8 mouse cellular contexts compared by ENCODE assay signal in the genomic region with DNA sequence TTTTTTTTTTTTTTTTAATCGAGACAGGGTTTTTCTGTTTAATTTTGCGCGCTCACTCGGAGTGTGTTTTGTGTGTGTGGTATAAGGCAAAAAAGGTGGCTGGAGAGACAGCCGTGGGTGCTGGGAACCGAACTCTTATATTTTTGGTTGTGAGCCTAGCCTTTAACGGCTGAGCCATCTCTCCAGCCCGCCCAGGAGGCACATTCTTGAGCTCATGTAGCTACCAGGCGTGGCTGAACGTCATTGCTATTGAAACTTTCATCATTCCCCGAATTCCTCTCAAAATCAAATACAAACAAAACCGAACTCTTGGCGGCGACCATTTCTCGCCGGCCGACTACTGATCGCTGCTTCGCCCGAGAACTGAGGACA. TPM values are rescaled to one million over a fixed set of nuclear protein-coding genes. Genes with fewer than 3 reads are reported as not detected.
DNase-seq lines count a peak whose midpoint lies in the region; ATAC-seq lines count a peak whose summit lies in the region.
"Not testable (repeated sequence)": the region's sequence is repeated elsewhere in the genome, so short reads cannot be mapped to it uniquely, and the experiment has no call there.

No protein-coding gene starts in this region.

- H3K9me3 ChIP-seq in forebrain, embryonic 11.5 days (ENCODE audit: control insufficient read depth, low read length); heart, embryonic 15.5 days (replicated peaks); liver, embryonic 12.5 days (replicated peaks): not testable (repeated sequence)

- peak overlapping the region; percentile 46; the same call in 1 of the 2 replicates for H3K27ac ChIP-seq in forebrain, embryonic 11.5 days (ENCODE audit: low read depth, low read length)
- peak overlapping the region; percentile 90 for H3K27ac ChIP-seq in heart, embryonic 15.5 days
- H3K27ac ChIP-seq in liver, embryonic 12.5 days = peak overlapping the region; percentile 76

- peak overlapping the region; percentile 33; the same call in 1 of the 2 replicates for H3K4me2 ChIP-seq in forebrain, embryonic 11.5 days (ENCODE audit: low read depth, low read length, severe bottlenecking)
- peak overlapping the region; percentile 63 for H3K4me2 ChIP-seq in heart, embryonic 15.5 days
- peak overlapping the region; percentile 80 for H3K4me2 ChIP-seq in liver, embryonic 12.5 days

- peak; percentile 48 for ATAC-seq in forebrain, embryonic 11.5 days (replicated peaks; ENCODE audit: low FRiP score)
- peak; percentile 33; the same call in 1 of the 2 replicates for ATAC-seq in heart, embryonic 15.5 days (replicated peaks; ENCODE audit: insufficient number of reproducible peaks, insufficient read depth, low FRiP score, low read depth)
- peak; percentile 64 for ATAC-seq in liver, embryonic 12.5 days

- not testable (repeated sequence) for H3K4me1 ChIP-seq in forebrain, embryonic 11.5 days (replicated peaks; ENCODE audit: control insufficient read depth, insufficient read depth, low read length)
- H3K4me1 ChIP-seq in heart, embryonic 15.5 days (replicated peaks) = peaks cover 15% of the 10 kb centered on the region
- H3K4me1 ChIP-seq in liver, embryonic 12.5 days = peaks cover 43% of the 10 kb centered on the region

- H3K36me3 ChIP-seq in forebrain, embryonic 11.5 days (ENCODE audit: control insufficient read depth, insufficient read depth, low read length); heart, embryonic 15.5 days; liver, embryonic 12.5 days: not testable (repeated sequence)

- peak overlapping the region; percentile 60 for H3K9ac ChIP-seq in forebrain, embryonic 11.5 days (ENCODE audit: low read length)
- peak overlapping the region; percentile 72 for H3K9ac ChIP-seq in heart, embryonic 15.5 days
- peak overlapping the region; percentile 75 for H3K9ac ChIP-seq in liver, embryonic 12.5 days

- not testable (repeated sequence) for H3K27me3 ChIP-seq in forebrain, embryonic 11.5 days (ENCODE audit: control insufficient read depth, insufficient read depth, low read length); heart, embryonic 15.5 days; liver, embryonic 12.5 days (replicated peaks)

- DNase-seq in CD4-positive, CD25-positive, alpha-beta regulatory T cell, adult 2 months (ENCODE audit: low read depth, low spot score) = peak; percentile 89
- peak; percentile 54 for DNase-seq in c-Kit-negative CD71-positive TER-119-positive erythroid progenitor cells, embryonic 14.5 days (ENCODE audit: low read depth, low spot score)
- peak; percentile 92 for DNase-seq in forebrain, embryonic 11.5 days (ENCODE audit: low spot score)
- peak; percentile 72 to 74 for DNase-seq in kidney, postnatal 25 days
- peak; percentile 92 for DNase-seq in naive thymus-derived CD4-positive, alpha-beta T cell, adult 2 months (ENCODE audit: low read depth)
- peak; percentile 71 to 87 for DNase-seq in spleen, postnatal 4 days (ENCODE audit: low spot score in 2 of 2)

- H3K4me3 ChIP-seq in forebrain, embryonic 11.5 days (ENCODE audit: low read depth, low read length) = peak overlapping the region; percentile 53
- H3K4me3 ChIP-seq in heart, embryonic 15.5 days = peak overlapping the region; percentile 78
- peak overlapping the region; percentile 72 for H3K4me3 ChIP-seq in liver, embryonic 12.5 days

- under 1% methylated on average over 20 of the region's 20 CpGs for WGBS in forebrain, embryonic 11.5 days
- under 1% methylated on average over 20 of the region's 20 CpGs for WGBS in heart, embryonic 15.5 days
- 0% methylated on average over 20 of the region's 20 CpGs for WGBS in liver, embryonic 12.5 days (ENCODE audit: insufficient replicate concordance)

RNA-seq across cellular contexts. Expression of gene Klrb1c, which starts 9.7 kb away (rescaled TPM):
- not detected in 2 replicates for polyA plus RNA-seq in forebrain, embryonic 11.5 days (2014; fragmentation: Nextera tagmentation; extraction: Ambion mirVana)
- 0.10 and 0.11 TPM in 2 replicates for polyA plus RNA-seq in heart, embryonic 15.5 days (2015; fragmentation: Nextera tagmentation; extraction: Ambion mirVana)
- 0.10 TPM in 1 of 2 replicates, not detected in the other for polyA plus RNA-seq in liver, embryonic 12.5 days (2016; fragmentation: Nextera tagmentation; extraction: Ambion mirVana)

RNA-seq across cellular contexts. Expression of gene Gm44511, which starts 27.4 kb away (rescaled TPM):
- not detected in 2 replicates for polyA plus RNA-seq in forebrain, embryonic 11.5 days (2014; fragmentation: Nextera tagmentation; extraction: Ambion mirVana)
- polyA plus RNA-seq in heart, embryonic 15.5 days (2015; fragmentation: Nextera tagmentation; extraction: Ambion mirVana) = not detected in 2 replicates
- not detected in 2 replicates for polyA plus RNA-seq in liver, embryonic 12.5 days (2016; fragmentation: Nextera tagmentation; extraction: Ambion mirVana)

RNA-seq across cellular contexts. Expression of gene Klrb1b, which starts 27.4 kb away (rescaled TPM):
- polyA plus RNA-seq in forebrain, embryonic 11.5 days (2014; fragmentation: Nextera tagmentation; extraction: Ambion mirVana) = not detected in 2 replicates
- 0.15 and 0.37 TPM in 2 replicates for polyA plus RNA-seq in heart, embryonic 15.5 days (2015; fragmentation: Nextera tagmentation; extraction: Ambion mirVana)
- polyA plus RNA-seq in liver, embryonic 12.5 days (2016; fragmentation: Nextera tagmentation; extraction: Ambion mirVana) = not detected in 2 replicates

Comparison
In these comparisons a context has a peak if more than half of its experiments do, and no peak if none do; other contexts are left out.
1. Peak in every context shown above with its lines: DNase-seq, ATAC-seq, H3K4me3 ChIP-seq and H3K27ac ChIP-seq.